Mouse (Mus musculus) heart, adult 2 months (tissue): ENCODE measurements around the gene Ptpre.

Source experiments
- CTCF ChIP-seq: fragments of 200-600 bp; IDR thresholded peaks from 2 replicates; pipeline ENCODE4 v1.8.1; 2022; ENCODE audit warnings: antibody characterized with exemption, mild to moderate bottlenecking, moderate library complexity
- EP300 ChIP-seq: fragments of 200-500 bp; IDR thresholded peaks from 2 replicates; pipeline ENCODE4 v1.6.1; 2011; ENCODE audit warnings: low read depth, low read length, control low read depth; ENCODE audit not compliant: insufficient read depth
- POLR2A ChIP-seq: fragments of 200-500 bp; IDR thresholded peaks from 2 replicates; pipeline ENCODE4 v1.6.1; 2011; ENCODE audit warnings: mild to moderate bottlenecking, low read depth, low read length, control low read depth; ENCODE audit not compliant: insufficient read depth

DNA sequence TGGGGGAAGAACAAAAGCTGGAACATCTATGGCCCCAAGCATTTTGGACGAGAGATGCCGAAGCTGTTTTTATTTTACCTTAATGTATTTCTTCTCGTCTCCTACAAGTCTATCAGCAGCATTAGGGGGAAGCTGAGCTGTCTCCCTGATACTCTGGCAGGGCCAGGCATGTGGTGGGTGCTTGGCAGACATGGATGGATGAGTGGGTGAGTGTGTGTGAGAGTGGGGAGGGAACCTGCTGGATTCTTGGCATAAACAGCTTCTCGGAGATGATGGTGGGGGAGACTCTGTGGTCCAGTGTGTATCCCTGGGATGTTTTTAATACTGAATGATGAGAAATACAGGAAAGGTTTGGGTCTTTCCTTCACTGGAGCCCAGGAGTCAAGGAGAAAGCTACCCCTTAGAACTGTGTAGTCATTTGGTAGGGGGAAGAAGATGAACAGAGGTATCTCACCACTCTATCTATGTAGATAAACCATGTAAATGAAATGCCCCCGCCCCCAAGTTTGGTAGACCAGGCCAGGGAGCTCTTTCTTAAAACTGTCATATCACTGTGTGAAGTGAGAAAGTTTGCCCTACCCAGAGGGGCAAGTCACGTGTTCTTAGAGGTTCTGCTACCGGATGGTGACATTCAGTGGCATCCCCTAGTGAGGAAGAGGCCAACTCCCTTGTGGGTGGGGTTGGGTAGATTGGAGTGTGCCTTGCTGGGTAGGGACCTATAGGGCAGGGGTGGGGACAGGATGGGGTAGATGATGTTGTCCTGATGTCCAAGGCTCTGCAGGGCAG lies 43.2 kb downstream of the Ptpre start:
- TF ChIP-seq POLR2A (no peak), CTCF (no peak), EP300 (no peak)
